Mouse (Mus musculus): ENCODE measurements around the gene Hddc2.

GRCm38 (mm10) chr10:31288697-31289390 is 24.3 kb upstream of the Hddc2 start:
- TF ChIP-seq CTCF (IDR thresholded peaks at IDR 0.05; ENCODE audit: low read depth, low read length) (no peak), POLR2A (IDR thresholded peaks at IDR 0.05; ENCODE audit: extremely low read depth, insufficient read depth, low read length) (no peak)
